Mouse (Mus musculus) E14TG2a.4 (cell line): ENCODE results near the gene Plpp4.

ENCODE experiments used
- H3K27me3 ChIP-seq: 2 replicates; pipeline ENCODE4 v1.6.1; 2014; ENCODE audit warnings: low read length, control low read depth; ENCODE audit not compliant: insufficient read depth
- H3K36me3 ChIP-seq: 2 replicates; pipeline ENCODE4 v1.6.1; 2014; ENCODE audit warnings: low read length, control low read depth; ENCODE audit not compliant: insufficient read depth
- H3K4me1 ChIP-seq: replicated peaks from 2 replicates; pipeline ENCODE4 v1.6.1; 2014; ENCODE audit warnings: low read depth, low read length, control low read depth
- H3K4me3 ChIP-seq: replicated peaks from 2 replicates; pipeline ENCODE4 v1.5.1; 2014; ENCODE audit warnings: mild to moderate bottlenecking, low read length
- H3K9me3 ChIP-seq: 2 replicates; pipeline ENCODE4 v1.6.1; 2014; ENCODE audit warnings: low read length, control low read depth
- CTCF ChIP-seq: conservative IDR thresholded peaks from 2 replicates; pipeline ENCODE4 v1.5.1; 2014; ENCODE audit warnings: low read length
- NANOG ChIP-seq: IDR thresholded peaks from 2 replicates; pipeline ENCODE4 v1.6.1; 2014; ENCODE audit warnings: borderline replicate concordance, low read length, mixed read lengths
- POU5F1 ChIP-seq: IDR thresholded peaks from 2 replicates; pipeline ENCODE4 v1.6.1; 2014; ENCODE audit warnings: low read length, borderline replicate concordance

Plpp4 gene

DNA sequence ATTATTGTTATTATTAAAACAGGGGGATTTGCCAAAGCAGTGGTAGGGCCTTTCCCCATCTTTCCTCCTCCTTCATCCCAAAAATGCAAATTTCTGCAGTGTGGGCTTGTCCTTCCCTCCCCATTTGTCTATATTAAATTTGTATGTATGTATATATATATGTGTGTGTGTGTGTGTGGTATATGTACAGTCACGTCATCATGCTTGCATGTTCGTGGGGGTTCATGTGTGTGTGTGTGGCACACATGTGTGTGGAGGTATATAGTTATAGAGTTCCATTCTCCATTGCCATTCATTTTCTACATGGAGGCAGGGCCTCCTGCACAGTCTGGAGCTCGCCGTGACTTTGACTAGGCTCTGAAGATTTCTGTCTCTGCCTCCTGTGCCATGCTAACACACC lies 22.0 kb downstream of the Plpp4 start:
- H3K9me3 ChIP-seq: no peaks in the 10 kb centered on the region
- H3K4me3 ChIP-seq: no peak overlapping the region
- H3K36me3 ChIP-seq: no peaks in the 10 kb centered on the region
- H3K4me1 ChIP-seq: peaks cover 3% of the 10 kb centered on the region; the same call in 1 of the 2 replicates
- no peaks in the 10 kb centered on the region for H3K27me3 ChIP-seq
- TF ChIP-seq CTCF (no peak), POU5F1 (no peak), NANOG (no peak)

DNA sequence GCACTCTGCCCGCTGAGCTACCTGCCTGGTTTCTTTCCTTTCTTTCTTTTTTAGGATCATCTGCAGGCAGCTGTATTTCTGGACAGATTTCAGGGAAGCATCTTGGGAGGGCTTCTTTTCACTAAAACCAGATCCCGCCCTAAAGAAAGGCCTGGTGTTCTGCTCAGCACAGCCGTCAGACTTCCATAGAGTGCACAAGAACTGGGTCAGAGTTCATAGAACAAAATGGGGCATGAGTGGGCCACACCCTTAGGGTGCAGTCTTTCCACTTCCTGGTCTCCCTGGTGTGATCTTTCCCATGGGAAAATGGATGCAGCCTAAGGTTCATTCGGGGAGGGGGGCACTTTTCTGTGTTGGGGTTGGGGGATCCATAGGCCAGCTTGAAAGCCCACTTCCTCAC lies 22.4 kb downstream of the Plpp4 start:
- no peaks in the 10 kb centered on the region for H3K27me3 ChIP-seq
- H3K4me3 ChIP-seq: no peak overlapping the region
- TF ChIP-seq NANOG (no peak), CTCF (no peak), POU5F1 (no peak)
- no peaks in the 10 kb centered on the region for H3K9me3 ChIP-seq
- H3K36me3 ChIP-seq: no peaks in the 10 kb centered on the region
- peaks cover 3% of the 10 kb centered on the region; the same call in 1 of the 2 replicates for H3K4me1 ChIP-seq

DNA sequence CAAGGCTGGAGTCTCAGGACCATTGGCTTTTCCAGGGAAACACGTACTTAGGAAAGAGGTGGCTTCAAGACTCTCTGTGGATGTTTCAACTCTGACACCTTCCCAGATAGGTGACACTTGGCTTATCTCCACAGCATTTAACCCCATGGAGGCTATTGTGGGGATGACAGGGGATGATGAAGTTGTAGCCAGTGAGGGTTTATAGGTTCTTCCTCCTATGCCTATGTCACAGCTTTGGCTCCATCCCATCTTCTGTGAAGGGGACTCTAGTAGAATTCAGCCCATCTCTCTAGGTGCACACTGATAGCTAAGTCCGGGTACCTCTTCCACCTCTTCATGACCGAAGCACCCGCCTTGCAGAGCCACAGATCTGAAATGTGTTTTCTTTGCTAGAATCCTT lies 25.1 kb downstream of the Plpp4 start:
- Histone ChIP-seq H3K36me3 (no peaks in the 10 kb centered on the region), H3K4me3 (no peak overlapping the region), H3K4me1 (peaks cover 3% of the 10 kb centered on the region; the same call in 1 of the 2 replicates), H3K9me3 (no peaks in the 10 kb centered on the region), H3K27me3 (no peaks in the 10 kb centered on the region)
- TF ChIP-seq CTCF: no peak
- no peak for TF ChIP-seq NANOG
- TF ChIP-seq POU5F1: no peak

DNA sequence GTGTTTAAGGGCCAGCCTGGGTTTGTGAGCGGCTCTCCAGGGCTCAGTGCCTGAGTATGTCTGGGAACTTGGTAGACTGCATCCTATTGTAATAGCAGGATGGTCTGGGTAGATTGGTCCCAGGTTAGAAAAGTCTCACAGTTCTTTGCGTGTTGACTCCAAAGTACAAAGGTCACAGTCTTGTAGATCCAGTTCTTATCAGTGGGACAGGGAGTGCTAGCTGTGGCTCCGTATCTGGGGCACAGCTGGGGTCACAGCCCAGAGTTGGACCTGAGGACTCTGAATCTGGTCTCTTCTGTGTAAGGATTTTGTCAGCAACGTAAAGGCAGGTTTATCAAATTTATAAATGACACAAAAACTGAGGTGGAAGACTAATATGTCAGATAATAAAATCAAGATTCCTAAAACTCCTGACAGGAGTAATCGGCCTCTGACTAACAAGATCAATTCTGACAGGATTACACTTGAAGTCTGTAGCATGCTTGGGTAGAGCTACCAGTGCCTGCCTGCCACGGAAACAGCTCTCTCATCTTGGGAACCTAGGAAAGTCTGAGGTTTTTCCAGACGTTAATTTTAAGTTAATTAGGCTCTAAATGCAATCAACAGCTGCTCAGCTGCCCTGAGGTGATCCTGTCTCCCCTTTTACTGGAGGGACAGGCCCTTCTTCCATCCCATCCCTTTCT lies 28.5 kb downstream of the Plpp4 start:
- Histone ChIP-seq H3K4me3 (no peak overlapping the region), H3K9me3 (no peaks in the 10 kb centered on the region), H3K27me3 (no peaks in the 10 kb centered on the region), H3K4me1 (no peaks in the 10 kb centered on the region), H3K36me3 (no peaks in the 10 kb centered on the region)
- TF ChIP-seq CTCF (no peak), NANOG (no peak), POU5F1 (no peak)

DNA sequence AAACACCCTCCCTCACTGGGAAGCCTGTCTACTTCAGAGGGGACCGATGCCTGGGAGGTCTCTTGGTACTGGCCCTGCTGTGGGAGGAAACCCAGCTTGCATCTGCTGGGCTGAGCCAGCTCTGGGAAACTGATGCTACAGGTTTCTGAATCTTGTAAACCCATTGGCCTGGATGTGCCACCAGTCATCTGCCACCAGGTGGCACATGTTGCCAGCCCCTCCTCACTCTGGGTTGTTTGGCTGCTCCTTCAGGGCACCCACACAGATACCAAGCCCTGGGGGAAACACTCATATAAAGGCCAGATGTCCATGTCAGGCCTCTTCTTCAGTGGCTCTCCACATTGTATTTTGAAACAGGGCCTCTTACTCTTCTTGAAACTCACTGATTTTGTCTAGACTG lies 36.4 kb downstream of the Plpp4 start:
- no peak for TF ChIP-seq POU5F1
- peak; percentile 34 for TF ChIP-seq CTCF
- TF ChIP-seq NANOG: no peak
- no peaks in the 10 kb centered on the region for H3K36me3 ChIP-seq
- no peaks in the 10 kb centered on the region for H3K9me3 ChIP-seq
- H3K27me3 ChIP-seq: no peaks in the 10 kb centered on the region
- H3K4me3 ChIP-seq: no peak overlapping the region
- H3K4me1 ChIP-seq: no peaks in the 10 kb centered on the region

DNA sequence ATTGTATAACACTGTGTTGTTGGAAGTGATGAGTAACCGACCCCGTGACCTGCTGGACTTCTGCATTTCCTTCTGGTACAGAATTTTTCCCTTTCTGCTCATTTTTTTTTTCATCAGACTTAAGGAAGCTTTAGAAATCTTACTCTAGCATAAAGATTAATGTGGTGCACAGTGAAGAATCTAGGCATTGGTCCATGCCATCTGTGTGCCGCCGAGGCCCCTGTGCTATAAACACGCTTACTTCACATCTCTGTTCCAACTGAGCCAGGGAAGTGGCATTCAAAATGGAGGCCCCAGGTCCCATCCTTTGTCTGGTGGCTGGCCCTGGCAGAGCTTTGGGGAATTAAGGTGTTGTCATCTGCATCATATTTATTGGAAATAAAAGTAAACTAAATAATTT lies 44.8 kb downstream of the Plpp4 start:
- TF ChIP-seq POU5F1 (no peak), NANOG (no peak), CTCF (no peak)
- H3K4me3 ChIP-seq: no peak overlapping the region

DNA sequence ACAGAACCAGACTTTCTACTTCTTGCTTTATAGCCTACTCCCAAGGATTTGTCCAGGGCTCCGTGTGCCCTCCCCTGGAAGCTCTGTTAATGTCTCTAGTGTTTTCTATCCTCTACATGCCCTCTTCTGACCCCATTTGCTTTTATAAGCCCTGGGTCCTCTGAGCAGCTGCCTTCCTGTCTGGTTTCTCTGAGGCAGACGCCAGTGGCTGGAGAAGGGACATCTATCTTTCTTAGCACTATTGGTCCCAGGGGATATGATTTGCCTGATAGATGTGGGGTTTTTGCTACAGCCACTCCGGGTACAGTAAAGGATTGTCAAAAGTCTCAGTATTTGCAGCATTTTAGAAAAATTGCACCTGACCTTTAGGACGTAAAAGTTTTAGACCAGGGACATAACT lies 46.5 kb downstream of the Plpp4 start:
- H3K4me1 ChIP-seq: peaks cover 9% of the 10 kb centered on the region; the same call in 1 of the 2 replicates
- no peak overlapping the region for H3K4me3 ChIP-seq
- H3K36me3 ChIP-seq: no peaks in the 10 kb centered on the region
- H3K9me3 ChIP-seq: no peaks in the 10 kb centered on the region
- TF ChIP-seq NANOG: no peak
- no peak for TF ChIP-seq POU5F1
- no peak for TF ChIP-seq CTCF
- H3K27me3 ChIP-seq: no peaks in the 10 kb centered on the region

More for the DNA sequence above, 44.8 kb downstream of the Plpp4 start:
- H3K9me3 ChIP-seq: no peaks in the 10 kb centered on the region
- no peaks in the 10 kb centered on the region for H3K36me3 ChIP-seq
- H3K27me3 ChIP-seq: no peaks in the 10 kb centered on the region
- H3K4me1 ChIP-seq: 0 out of 2 replicates have a peak, but pooled peaks cover under 1% of the 10 kb centered on the region

DNA sequence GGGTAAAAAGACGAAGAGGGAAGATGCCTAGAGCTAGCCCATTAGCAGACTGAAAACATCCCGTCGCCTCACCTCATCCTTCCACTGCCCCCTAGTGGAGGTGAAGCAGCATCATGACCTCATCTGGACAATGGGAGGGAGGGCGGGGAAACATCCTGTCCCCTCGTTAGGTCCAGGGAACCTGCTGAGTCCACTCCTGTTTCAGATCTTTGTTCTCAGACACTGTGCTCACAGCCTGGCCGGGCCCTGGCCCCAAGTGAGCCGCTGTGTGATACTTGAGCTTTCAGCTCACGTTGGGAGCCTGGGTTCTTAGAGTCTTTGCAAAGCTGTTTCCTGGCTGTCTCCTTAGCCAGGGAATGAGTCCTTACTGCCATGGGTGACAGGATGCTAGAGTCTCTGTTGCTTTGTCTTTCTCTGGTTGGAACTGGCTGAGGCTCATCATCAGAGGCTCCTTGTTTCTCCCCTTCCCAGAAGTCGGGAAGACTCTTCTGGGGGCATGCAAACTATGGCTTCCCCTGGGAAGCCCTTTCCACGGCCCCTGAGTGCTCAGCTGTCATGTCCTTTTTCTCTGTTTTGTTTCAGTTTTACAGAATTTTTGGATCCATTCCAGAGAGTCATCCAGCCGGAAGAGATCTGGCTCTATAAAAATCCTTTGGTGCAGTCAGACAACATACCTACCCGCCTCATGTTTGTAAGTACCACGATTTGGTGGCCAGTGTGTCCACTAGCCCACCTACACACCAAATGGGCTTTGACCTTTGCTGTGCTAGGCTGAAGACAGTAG lies 50.4 kb downstream of the Plpp4 start:
- no peaks in the 10 kb centered on the region for H3K27me3 ChIP-seq
- H3K4me1 ChIP-seq: peaks cover 9% of the 10 kb centered on the region; the same call in 1 of the 2 replicates
- H3K36me3 ChIP-seq: no peaks in the 10 kb centered on the region
- TF ChIP-seq CTCF (no peak), POU5F1 (no peak), NANOG (no peak)
- no peaks in the 10 kb centered on the region for H3K9me3 ChIP-seq
- no peak overlapping the region for H3K4me3 ChIP-seq
